Mouse (Mus musculus) macrophage (primary cell): ENCODE data around the gene Fam160a1. TPM values are rescaled to one million over a fixed set of nuclear protein-coding genes. Genes with fewer than 3 reads are reported as not detected.

Experiments used
- H3K27ac ChIP-seq: fragments of 350-480 bp; formaldehyde crosslinking; 2 replicates; pipeline ENCODE4 v1.9.0; 2021
- H3K36me3 ChIP-seq: fragments of 350-480 bp; formaldehyde crosslinking; 2 replicates; pipeline ENCODE4 v1.9.0; 2021; ENCODE audit errors: inconsistent target
- H3K4me3 ChIP-seq: fragments of 350-480 bp; formaldehyde crosslinking; 2 replicates; pipeline ENCODE4 v1.9.0; 2021; ENCODE audit errors: inconsistent target
- H3K79me2 ChIP-seq: fragments of 350-480 bp; formaldehyde crosslinking; 2 replicates; pipeline ENCODE4 v1.9.0; 2021; ENCODE audit errors: inconsistent target
- whole genome bisulfite sequencing: methylation state at CpG from one replicate; pipeline ENCODE4 v1.1.7; 2026; ENCODE audit warnings: inconsistent platforms; ENCODE audit not compliant: missing documents; 5-methylcytosine and 5-hydroxymethylcytosine counted together
- polyA plus RNA-seq: library from polyadenylated mRNA; stranded (reverse); fragments of 250-400 nt; gene quantifications from 3 replicates; pipeline ENCODE4 v1.2.4, GENCODE M21; 2018; ENCODE audit warnings: inconsistent platforms

Fam160a1 gene
- polyA plus RNA-seq, 1 experiment from 2014 or later = not detected

DNA sequence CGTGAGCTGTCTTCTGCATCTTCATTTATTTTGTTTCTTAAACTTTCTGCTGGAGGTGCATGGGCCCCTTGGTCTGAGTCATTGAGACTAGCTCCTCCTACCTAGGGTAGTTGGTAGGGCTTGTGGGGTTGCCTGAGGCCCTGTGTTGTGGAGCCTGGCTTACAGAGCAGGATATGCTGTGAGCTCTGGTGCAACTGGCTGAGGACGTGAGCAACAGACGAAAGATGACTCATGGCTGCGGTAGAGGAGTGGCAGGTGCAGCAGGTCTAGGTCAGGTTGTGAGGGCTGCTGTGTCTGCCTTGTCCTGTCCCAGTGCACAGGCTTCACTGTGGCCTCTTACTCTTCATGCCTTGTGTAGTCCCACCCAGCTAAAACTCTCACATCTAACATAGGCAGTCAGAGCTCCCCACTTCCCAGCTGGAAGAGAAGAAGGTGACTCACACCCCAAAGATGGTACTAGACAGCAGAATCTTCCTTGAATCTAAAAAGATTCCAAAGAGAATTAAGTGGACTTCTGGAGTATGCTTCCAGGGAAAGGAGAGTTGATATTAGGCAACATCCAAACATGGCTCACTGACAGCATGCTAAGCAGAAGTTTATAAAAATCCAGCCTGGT lies 187.1 kb downstream of the Fam160a1 start:
- H3K36me3 ChIP-seq = no peaks in the 10 kb centered on the region
- 97% methylated on average over 4 of the region's 4 CpGs for WGBS
- no peak overlapping the region for H3K4me3 ChIP-seq
- H3K79me2 ChIP-seq = no peaks in the 10 kb centered on the region
- no peak overlapping the region for H3K27ac ChIP-seq

GRCm38 (mm10) chr3:85619751-85620150 lies 197.3 kb downstream of the Fam160a1 start:
- WGBS = 90% methylated on average over 1 of the region's 1 CpGs
- Histone ChIP-seq H3K79me2 (no peaks in the 10 kb centered on the region), H3K4me3 (no peak overlapping the region), H3K36me3 (peaks cover 24% of the 10 kb centered on the region; the same call in 1 of the 2 replicates), H3K27ac (no peak overlapping the region)

DNA sequence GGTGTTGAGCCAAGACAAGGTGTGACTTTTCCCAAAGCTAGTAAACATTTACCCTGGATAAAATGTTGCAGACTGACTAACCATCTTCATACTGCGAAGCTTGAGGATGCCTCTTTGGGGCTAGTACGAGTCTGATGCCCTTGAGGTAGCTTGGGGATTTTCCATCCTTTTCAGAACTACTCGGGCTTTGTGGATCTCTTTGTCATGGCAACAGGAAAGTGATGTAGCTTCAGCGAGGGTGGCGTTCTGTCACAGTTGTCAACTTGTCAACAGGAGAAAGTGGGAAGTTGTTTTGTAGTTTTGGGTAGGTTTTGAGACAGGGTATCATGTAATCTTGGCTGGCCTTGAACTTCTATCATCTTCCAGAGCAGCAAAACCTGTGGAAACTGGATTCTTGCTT lies 197.7 kb downstream of the Fam160a1 start:
- 86% methylated on average over 5 of the region's 5 CpGs for WGBS
- H3K79me2 ChIP-seq = no peaks in the 10 kb centered on the region
- peaks cover 24% of the 10 kb centered on the region; the same call in 1 of the 2 replicates for H3K36me3 ChIP-seq
- no peak overlapping the region for H3K27ac ChIP-seq
- no peak overlapping the region for H3K4me3 ChIP-seq

GRCm38 (mm10) chr3:85618885-85619284 lies 198.2 kb downstream of the Fam160a1 start:
- WGBS = 97% methylated on average over 6 of the region's 6 CpGs
- H3K27ac ChIP-seq = no peak overlapping the region
- no peak overlapping the region for H3K4me3 ChIP-seq

GRCm38 (mm10) chr3:85616389-85616788 lies 200.7 kb downstream of the Fam160a1 start:
- Histone ChIP-seq H3K36me3 (peaks cover 18% of the 10 kb centered on the region; the same call in 1 of the 2 replicates), H3K4me3 (no peak overlapping the region), H3K27ac (no peak overlapping the region), H3K79me2 (no peaks in the 10 kb centered on the region)
- 100% methylated on average over 1 of the region's 1 CpGs for WGBS

More at GRCm38 (mm10) chr3:85618885-85619284, 198.2 kb downstream of the Fam160a1 start:
- Histone ChIP-seq H3K79me2 (no peaks in the 10 kb centered on the region), H3K36me3 (peaks cover 24% of the 10 kb centered on the region; the same call in 1 of the 2 replicates)

Other genes starting within 250 kb of the Fam160a1 start
- 8.0 to 10.4 TPM (median 8.6 TPM) in 3 replicates for gene Gatb, start 243.2 kb downstream of the Fam160a1 start, polyA plus RNA-seq
- not detected in 3 replicates for gene Glt28d2, start 70.2 kb upstream of the Fam160a1 start, polyA plus RNA-seq
- not detected in 3 replicates for gene Gm37240, start 70.2 kb upstream of the Fam160a1 start, polyA plus RNA-seq
- gene Sh3d19, start 153.8 kb upstream of the Fam160a1 start, polyA plus RNA-seq = 0.80 to 2.0 TPM (median 1.4 TPM) in 3 replicates
- gene Prss48, start 185.2 kb upstream of the Fam160a1 start, polyA plus RNA-seq = not detected in 3 replicates